Mouse (Mus musculus): ENCODE results near the gene Adh4. TPM values are rescaled to one million over a fixed set of nuclear protein-coding genes. Genes with fewer than 3 reads are reported as not detected.

The Adh4 gene
- not detected for polyA plus RNA-seq (2014; fragmentation: Illumina TruSeq; extraction: RNeasy Lipid Tissue Mini Kit (QIAGEN cat#74804))

GRCm38 (mm10) chr3:138415121-138415690, at the start of gene Adh4:
Gene Adh4 (plus strand): TSS chr3:138415466.

GRCm38 (mm10) chr3:138442612-138443464, 27.6 kb downstream of the Adh4 start, which contains the start of gene Adh5:
Gene Adh5 (plus strand): TSS chr3:138443093.

Other genes starting within 250 kb of the Adh4 start
- gene 4930579F01Rik, start 221.6 kb upstream of the Adh4 start, polyA plus RNA-seq (2014; fragmentation: Illumina TruSeq; extraction: RNeasy Lipid Tissue Mini Kit (QIAGEN cat#74804)) = not detected
- gene Adh7, start 197.7 kb upstream of the Adh4 start, polyA plus RNA-seq (2014; fragmentation: Illumina TruSeq; extraction: RNeasy Lipid Tissue Mini Kit (QIAGEN cat#74804)) = 2.6 TPM
- 79.7 TPM for gene Adh1, start 154.5 kb upstream of the Adh4 start, polyA plus RNA-seq (2014; fragmentation: Illumina TruSeq; extraction: RNeasy Lipid Tissue Mini Kit (QIAGEN cat#74804))
- gene Adh6a, start 102.2 kb upstream of the Adh4 start, polyA plus RNA-seq (2014; fragmentation: Illumina TruSeq; extraction: RNeasy Lipid Tissue Mini Kit (QIAGEN cat#74804)) = not detected
- gene Adh6b, start 73.7 kb upstream of the Adh4 start, polyA plus RNA-seq (2014; fragmentation: Illumina TruSeq; extraction: RNeasy Lipid Tissue Mini Kit (QIAGEN cat#74804)) = not detected
- gene Adh5, start 27.6 kb downstream of the Adh4 start, polyA plus RNA-seq (2014; fragmentation: Illumina TruSeq; extraction: RNeasy Lipid Tissue Mini Kit (QIAGEN cat#74804)) = 200 TPM
- gene Metap1, start 74.0 kb downstream of the Adh4 start, polyA plus RNA-seq (2014; fragmentation: Illumina TruSeq; extraction: RNeasy Lipid Tissue Mini Kit (QIAGEN cat#74804)) = 62.4 TPM
- gene Eif4e, start 110.7 kb downstream of the Adh4 start, polyA plus RNA-seq (2014; fragmentation: Illumina TruSeq; extraction: RNeasy Lipid Tissue Mini Kit (QIAGEN cat#74804)) = 310 TPM

Data from ovary, adult 10 weeks (tissue).